Mouse (Mus musculus) CH12F3 (cell line): ENCODE measurements around the gene Il2.

Experiments
- in situ Hi-C: fragments of 300-500 bp; cut with MboI; formaldehyde crosslinking; loops from 2 replicates; pipeline ENCODE4 v1.14.3; 2020; ENCODE audit warnings: low sequenced_read_pairs

Il2 gene

DNA sequence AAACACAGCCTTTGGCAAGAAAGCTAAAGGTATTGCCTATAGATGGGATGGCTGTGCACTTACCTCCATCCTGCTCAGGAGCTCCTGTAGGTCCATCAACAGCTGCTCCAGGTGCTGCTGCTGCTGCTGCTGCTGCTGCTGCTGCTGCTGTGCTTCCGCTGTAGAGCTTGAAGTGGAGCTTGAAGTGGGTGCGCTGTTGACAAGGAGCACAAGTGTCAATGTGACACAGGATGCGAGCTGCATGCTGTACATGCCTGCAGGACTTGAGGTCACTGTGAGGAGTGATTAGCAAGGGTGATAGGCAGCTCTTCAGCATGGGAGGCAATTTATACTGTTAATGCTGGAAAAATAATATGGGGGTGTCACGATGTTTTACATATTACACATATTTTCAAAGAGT is at the start of gene Il2:
Gene Il2, minus strand, starts transcription at position 305 of the 400 bp plus-strand sequence.
- in situ Hi-C loops = no loop called here

DNA sequence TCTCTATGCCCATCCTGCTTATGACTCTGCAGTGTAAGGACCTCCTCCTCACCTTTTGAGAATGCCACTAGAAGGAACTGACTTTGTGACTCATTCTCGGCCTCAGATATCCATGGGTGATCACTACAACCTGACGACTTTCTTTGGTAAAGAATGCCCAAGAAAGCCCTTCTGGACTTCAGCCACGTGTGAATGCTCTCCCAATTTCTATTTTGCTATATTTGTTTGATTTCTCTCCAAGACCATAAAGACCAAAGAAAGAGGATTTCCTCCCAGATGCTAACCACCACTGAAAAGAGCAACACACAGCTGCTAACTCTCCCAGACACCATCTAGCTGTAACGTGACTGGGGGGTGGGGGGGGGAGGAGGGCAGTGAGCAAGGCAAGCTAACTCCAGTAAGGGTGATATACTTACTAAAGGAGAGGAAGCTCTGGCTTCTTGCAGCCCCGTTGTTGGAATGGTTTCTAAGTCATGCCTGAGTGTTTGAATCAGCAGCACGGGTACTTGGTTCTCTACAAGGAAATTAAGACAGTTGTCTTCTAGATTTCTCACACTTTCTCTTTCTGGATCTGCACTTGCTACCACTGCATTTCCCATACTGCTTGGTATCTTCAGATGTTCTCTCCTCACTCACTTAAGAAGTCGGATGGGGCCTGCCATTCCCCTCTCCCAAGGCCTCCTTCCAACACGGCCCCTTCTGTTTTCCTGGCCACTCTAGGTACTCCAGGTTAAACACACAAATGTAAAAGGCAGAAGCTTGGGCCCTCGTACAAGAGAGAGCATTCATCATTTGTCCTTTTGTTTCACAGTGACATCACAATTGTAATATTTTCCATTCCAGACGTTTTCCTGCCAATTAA is 49.2 kb upstream of the Il2 start:
- in situ Hi-C loops = no loop called here

- in situ Hi-C loops = no loop called here
These were observed 47.5 kb upstream of the Il2 start for GRCm38 (mm10) chr3:37173285-37173684.

GRCm38 (mm10) chr3:37169283-37169682 is 43.5 kb upstream of the Il2 start:
- in situ Hi-C loops = no loop called here

GRCm38 (mm10) chr3:37161096-37161495 is 35.3 kb upstream of the Il2 start:
- in situ Hi-C loops = no loop called here

GRCm38 (mm10) chr3:37158246-37158645 is 32.5 kb upstream of the Il2 start:
- in situ Hi-C loops = no loop called here

DNA sequence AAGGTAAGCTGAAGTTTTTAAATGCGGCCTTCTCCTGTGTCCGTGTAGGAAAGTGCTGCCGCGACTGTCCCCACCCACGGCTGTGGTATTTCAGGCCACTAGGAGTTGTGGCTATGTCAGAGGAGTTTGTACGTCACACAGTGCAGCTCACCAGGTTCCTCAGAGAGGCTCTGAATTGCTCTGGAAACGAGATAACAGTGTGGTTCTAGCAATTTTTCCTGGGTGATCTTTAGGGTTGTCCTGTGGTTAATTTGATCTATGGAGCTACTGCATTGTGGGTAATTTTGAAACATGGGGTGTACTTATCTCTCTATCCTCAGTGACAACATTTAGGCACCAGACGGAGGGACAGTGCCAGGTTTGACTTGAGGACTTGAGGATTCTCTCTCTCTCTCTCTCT is 31.3 kb upstream of the Il2 start:
- in situ Hi-C loops = no loop called here

GRCm38 (mm10) chr3:37154396-37154795 is 28.6 kb upstream of the Il2 start:
- in situ Hi-C loops = no loop called here

DNA sequence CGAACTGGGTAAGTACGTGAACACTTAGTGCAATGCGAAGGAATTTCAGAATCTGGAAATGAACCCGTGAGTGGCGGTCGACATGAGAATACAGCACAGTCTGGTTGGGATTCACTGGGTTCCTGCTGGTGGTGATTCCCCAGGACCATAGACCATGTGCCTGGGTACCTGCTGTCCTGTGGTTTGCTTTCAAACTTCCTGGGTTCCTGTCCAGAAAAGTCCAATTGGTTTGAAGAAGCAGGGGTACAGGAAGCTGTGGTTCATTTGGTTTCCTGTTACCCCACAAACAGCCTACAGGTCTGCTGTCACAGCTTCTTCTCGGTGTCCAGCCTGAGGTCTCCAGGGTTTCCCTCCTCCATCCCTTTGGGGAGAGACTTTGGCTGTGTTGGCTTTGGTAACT is 27.2 kb upstream of the Il2 start:
- in situ Hi-C loops = no loop called here

- in situ Hi-C loops = no loop called here
These were observed 26.5 kb upstream of the Il2 start for GRCm38 (mm10) chr3:37152274-37152673.

DNA sequence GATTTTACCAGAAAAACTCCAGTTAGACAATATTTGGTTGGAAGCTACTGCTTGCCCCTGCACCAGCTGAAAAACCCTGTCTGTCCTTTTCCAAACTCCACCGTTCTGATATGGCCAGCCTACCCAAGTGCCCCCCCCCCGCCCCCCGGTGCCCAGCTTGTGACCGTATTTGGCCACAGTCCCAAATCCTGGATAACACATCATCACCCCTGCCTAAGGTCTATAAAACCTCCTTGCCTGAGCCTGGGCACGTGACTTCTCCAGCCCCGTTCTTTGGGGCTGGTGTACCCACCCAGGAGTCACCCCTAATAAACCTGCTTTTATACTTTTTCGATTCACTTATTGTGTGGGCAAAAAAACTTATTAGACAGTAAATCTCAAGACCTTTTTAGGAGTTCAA is 21.1 kb upstream of the Il2 start:
- in situ Hi-C loops = no loop called here

GRCm38 (mm10) chr3:37146406-37146805 is 20.6 kb upstream of the Il2 start:
- in situ Hi-C loops = no loop called here

GRCm38 (mm10) chr3:37144979-37145378 is 19.2 kb upstream of the Il2 start:
- in situ Hi-C loops = no loop called here

GRCm38 (mm10) chr3:37141827-37142226 is 16.1 kb upstream of the Il2 start:
- in situ Hi-C loops = no loop called here

DNA sequence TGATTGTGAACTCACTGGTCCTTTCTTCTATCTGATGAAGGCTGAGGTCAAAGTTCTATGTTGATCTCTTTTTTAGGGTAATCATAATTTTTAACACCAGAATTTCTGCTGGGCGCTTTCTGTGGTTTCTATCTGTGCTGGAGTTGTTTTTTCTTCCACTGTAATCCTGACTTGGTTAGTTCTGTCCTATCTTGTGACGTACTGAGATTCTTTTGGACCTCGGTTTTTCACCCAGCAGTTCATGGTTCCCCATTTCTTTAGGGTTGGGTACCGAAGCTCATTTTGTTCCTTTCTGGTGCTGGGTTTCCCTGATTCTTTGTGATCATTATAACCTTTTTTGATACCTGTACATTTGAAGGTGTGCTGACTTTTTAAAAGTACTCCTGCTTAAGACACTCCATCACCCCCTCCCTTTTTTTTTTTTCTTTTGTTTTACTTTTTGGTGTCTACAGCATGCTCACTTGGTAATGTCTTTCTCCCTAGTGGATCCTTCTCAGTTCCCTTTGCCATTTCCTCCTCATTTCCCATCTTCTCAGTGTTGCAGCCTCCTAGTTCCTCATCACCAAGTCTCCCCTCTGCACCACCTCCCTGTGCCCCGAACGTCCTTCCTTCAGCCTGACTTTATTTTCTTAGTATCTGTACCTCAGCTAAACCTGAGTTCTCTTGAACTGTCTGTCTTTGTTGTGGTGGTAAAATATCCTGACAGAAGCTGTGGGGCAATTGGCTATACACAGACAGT is 14.6 kb upstream of the Il2 start:
- in situ Hi-C loops = no loop called here

GRCm38 (mm10) chr3:37139192-37139591 is 13.4 kb upstream of the Il2 start:
- in situ Hi-C loops = no loop called here

GRCm38 (mm10) chr3:37137231-37137630 is 11.5 kb upstream of the Il2 start:
- in situ Hi-C loops = no loop called here

- in situ Hi-C loops = no loop called here
These were observed 3.3 kb upstream of the Il2 start for GRCm38 (mm10) chr3:37129063-37129462.

DNA sequence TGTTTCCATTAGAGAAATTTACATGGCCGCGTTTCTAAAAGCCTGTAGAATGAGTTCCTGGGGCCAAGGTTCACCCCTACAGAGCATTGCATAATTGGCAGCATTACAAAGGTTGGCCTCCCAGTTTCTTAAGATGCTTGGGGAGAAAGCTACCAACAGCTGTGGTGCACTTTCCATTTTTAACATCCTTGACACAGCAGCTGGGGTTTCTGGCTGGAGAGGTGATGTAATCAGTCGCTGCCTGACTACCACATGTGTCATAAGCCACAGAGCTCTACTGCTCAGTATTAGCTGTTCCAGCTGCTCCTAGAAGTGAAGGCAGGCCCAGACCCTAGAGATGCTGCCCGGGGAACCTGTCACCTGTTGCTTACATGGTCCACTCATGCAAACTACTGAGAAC is 2.5 kb upstream of the Il2 start:
- in situ Hi-C loops = no loop called here

GRCm38 (mm10) chr3:37126162-37126561 is 403 bp upstream of the Il2 start:
- in situ Hi-C loops = no loop called here

GRCm38 (mm10) chr3:37090721-37091120 is 35.0 kb downstream of the Il2 start:
- in situ Hi-C loops = no loop called here

DNA sequence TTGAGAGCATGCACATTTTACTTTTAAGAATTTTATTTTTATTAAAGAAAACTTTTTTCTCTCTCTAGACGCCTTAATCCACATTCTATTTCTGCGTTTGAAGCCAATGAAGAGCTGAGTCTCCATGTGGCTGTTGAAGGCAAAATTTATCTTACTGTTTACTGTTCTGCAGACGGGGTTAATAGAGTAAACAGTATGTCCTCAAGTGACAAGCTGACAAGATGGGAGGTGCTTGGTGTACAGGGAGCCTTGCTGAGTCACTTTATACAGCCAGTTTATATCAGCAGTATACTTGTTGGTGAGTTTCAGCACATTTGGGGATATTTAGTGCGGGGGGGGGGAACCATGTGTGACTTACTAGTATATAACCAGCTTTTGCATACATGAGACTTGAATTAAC is 40.9 kb downstream of the Il2 start:
- in situ Hi-C loops = no loop called here
